Mouse (Mus musculus): ENCODE results near the gene Arrb2.
"Not testable (repeated sequence)": the region's sequence is repeated elsewhere in the genome, so short reads cannot be mapped to it uniquely, and the experiment has no call there.

The Arrb2 gene

GRCm38 (mm10) chr11:70444667-70445066 lies 12.2 kb downstream of the Arrb2 start:
- DNase-seq (ENCODE audit: low spot score in 2 of 2): no peak

- DNase-seq (ENCODE audit: low spot score in 2 of 2): no peak
Observed at GRCm38 (mm10) chr11:70446756-70447155, 14.3 kb downstream of the Arrb2 start.

GRCm38 (mm10) chr11:70447373-70447772 lies 14.9 kb downstream of the Arrb2 start:
- DNase-seq (ENCODE audit: low spot score in 2 of 2): no peak

- DNase-seq (ENCODE audit: low spot score in 2 of 2): no peak
Observed at GRCm38 (mm10) chr11:70450926-70451325, 18.5 kb downstream of the Arrb2 start.

GRCm38 (mm10) chr11:70451797-70452498 lies 19.5 kb downstream of the Arrb2 start, which contains the start of gene Med11:
Gene Med11 (plus strand): TSS chr11:70451919.
- DNase-seq (ENCODE audit: low spot score in 2 of 2): peak; percentile 88 to 90

- DNase-seq (ENCODE audit: low spot score in 2 of 2): no peak
Observed at GRCm38 (mm10) chr11:70453261-70454044, 21.0 kb downstream of the Arrb2 start.

GRCm38 (mm10) chr11:70458688-70459600 lies 26.5 kb downstream of the Arrb2 start, which contains the start of gene Zmynd15:
Gene Zmynd15 (plus strand): TSS chr11:70459433.
- no peak for DNase-seq (ENCODE audit: low spot score in 2 of 2)

GRCm38 (mm10) chr11:70459601-70460101 lies 27.2 kb downstream of the Arrb2 start, which contains the start of gene Cxcl16:
Gene Cxcl16 (minus strand): TSS chr11:70459984.
- DNase-seq (ENCODE audit: low spot score in 2 of 2): no peak

- DNase-seq (ENCODE audit: low spot score in 2 of 2): no peak
Observed at GRCm38 (mm10) chr11:70463970-70464369, 31.5 kb downstream of the Arrb2 start.

- DNase-seq (ENCODE audit: low spot score in 2 of 2): no peak
Observed at GRCm38 (mm10) chr11:70465211-70465610, 32.8 kb downstream of the Arrb2 start.

GRCm38 (mm10) chr11:70465824-70466223 lies 33.4 kb downstream of the Arrb2 start:
- DNase-seq (ENCODE audit: low spot score in 2 of 2): no peak

- DNase-seq (ENCODE audit: low spot score in 2 of 2): no peak
Observed at GRCm38 (mm10) chr11:70467902-70468619, 35.6 kb downstream of the Arrb2 start.

- DNase-seq (ENCODE audit: low spot score in 2 of 2): no peak
Observed at GRCm38 (mm10) chr11:70469764-70470163, 37.3 kb downstream of the Arrb2 start.

GRCm38 (mm10) chr11:70472716-70473115 lies 40.3 kb downstream of the Arrb2 start:
- no peak for DNase-seq (ENCODE audit: low spot score in 2 of 2)

- not testable (repeated sequence) for DNase-seq (ENCODE audit: low spot score in 2 of 2)
Observed at GRCm38 (mm10) chr11:70473291-70473690, 40.9 kb downstream of the Arrb2 start.

- DNase-seq (ENCODE audit: low spot score in 2 of 2): no peak
Observed at GRCm38 (mm10) chr11:70474872-70475534, 42.6 kb downstream of the Arrb2 start.

GRCm38 (mm10) chr11:70485498-70485897 lies 53.1 kb downstream of the Arrb2 start:
- DNase-seq (ENCODE audit: low spot score in 2 of 2): no peak

GRCm38 (mm10) chr11:70487816-70488215 lies 55.4 kb downstream of the Arrb2 start:
- DNase-seq (ENCODE audit: low spot score in 2 of 2): no peak

GRCm38 (mm10) chr11:70489138-70489537 lies 56.7 kb downstream of the Arrb2 start:
- no peak for DNase-seq (ENCODE audit: low spot score in 2 of 2)

- DNase-seq (ENCODE audit: low spot score in 2 of 2): no peak
Observed at GRCm38 (mm10) chr11:70489684-70490083, 57.2 kb downstream of the Arrb2 start.
